Mouse (Mus musculus): Measurements from ENCODE around the gene Robo1. TPM values are rescaled to one million over a fixed set of nuclear protein-coding genes. Genes with fewer than 3 reads are reported as not detected.

Robo1 gene
- polyA plus RNA-seq, 1 experiment from 2014 or later: 41.4 TPM

GRCm38 (mm10) chr16:72686480-72687053, 378.5 kb downstream of the Robo1 start:
- no peak overlapping the region for H3K27ac ChIP-seq (ENCODE audit: low read depth, low read length)
- no peak for DNase-seq (ENCODE audit: low spot score)
- 72% methylated on average over 11 of the region's 11 CpGs for WGBS

GRCm38 (mm10) chr16:72687651-72688050, 379.5 kb downstream of the Robo1 start:
- H3K36me3 ChIP-seq (ENCODE audit: control insufficient read depth, insufficient read depth, low read length): no peaks in the 10 kb centered on the region
- H3K4me1 ChIP-seq (replicated peaks; ENCODE audit: control insufficient read depth, insufficient read depth, low read length): no peaks in the 10 kb centered on the region; the same call in 1 of the 2 replicates
- H3K27me3 ChIP-seq (ENCODE audit: control insufficient read depth, insufficient read depth, low read length): 0 out of 2 replicates have a peak, but pooled peaks cover 2% of the 10 kb centered on the region
- WGBS: 67% methylated on average over 3 of the region's 3 CpGs
- DNase-seq (ENCODE audit: low spot score): no peak
- H3K9me3 ChIP-seq (ENCODE audit: control insufficient read depth, low read length): no peaks in the 10 kb centered on the region
- no peak overlapping the region for H3K9ac ChIP-seq (ENCODE audit: low read length)
- no peak for ATAC-seq (replicated peaks; ENCODE audit: low FRiP score)
- no peak overlapping the region for H3K4me2 ChIP-seq (ENCODE audit: low read depth, low read length, severe bottlenecking)
- H3K27ac ChIP-seq (ENCODE audit: low read depth, low read length): no peak overlapping the region
- no peak overlapping the region for H3K4me3 ChIP-seq (ENCODE audit: low read depth, low read length)

More at GRCm38 (mm10) chr16:72686480-72687053, 378.5 kb downstream of the Robo1 start:
- peaks cover 2% of the 10 kb centered on the region; the same call in 1 of the 2 replicates for H3K27me3 ChIP-seq (ENCODE audit: control insufficient read depth, insufficient read depth, low read length)
- no peak overlapping the region for H3K4me2 ChIP-seq (ENCODE audit: low read depth, low read length, severe bottlenecking)
- no peaks in the 10 kb centered on the region; the same call in 1 of the 2 replicates for H3K4me1 ChIP-seq (replicated peaks; ENCODE audit: control insufficient read depth, insufficient read depth, low read length)
- no peaks in the 10 kb centered on the region for H3K9me3 ChIP-seq (ENCODE audit: control insufficient read depth, low read length)
- no peak overlapping the region for H3K4me3 ChIP-seq (ENCODE audit: low read depth, low read length)
- no peak overlapping the region for H3K9ac ChIP-seq (ENCODE audit: low read length)
- ATAC-seq (replicated peaks; ENCODE audit: low FRiP score): no peak
- H3K36me3 ChIP-seq (ENCODE audit: control insufficient read depth, insufficient read depth, low read length): no peaks in the 10 kb centered on the region

GRCm38 (mm10) chr16:72688185-72688681, 380.1 kb downstream of the Robo1 start:
- no peak for DNase-seq (ENCODE audit: low spot score)
- WGBS: 89% methylated on average over 6 of the region's 6 CpGs
- Histone ChIP-seq H3K27me3 (ENCODE audit: control insufficient read depth, insufficient read depth, low read length) (0 out of 2 replicates have a peak, but pooled peaks cover 2% of the 10 kb centered on the region), H3K4me3 (ENCODE audit: low read depth, low read length) (no peak overlapping the region), H3K4me1 (replicated peaks; ENCODE audit: control insufficient read depth, insufficient read depth, low read length) (peaks cover 5% of the 10 kb centered on the region; the same call in 1 of the 2 replicates), H3K27ac (ENCODE audit: low read depth, low read length) (no peak overlapping the region), H3K36me3 (ENCODE audit: control insufficient read depth, insufficient read depth, low read length) (no peaks in the 10 kb centered on the region), H3K9ac (ENCODE audit: low read length) (no peak overlapping the region), H3K4me2 (ENCODE audit: low read depth, low read length, severe bottlenecking) (no peak overlapping the region), H3K9me3 (ENCODE audit: control insufficient read depth, low read length) (no peaks in the 10 kb centered on the region)
- ATAC-seq (replicated peaks; ENCODE audit: low FRiP score): no peak

GRCm38 (mm10) chr16:72691909-72692308, 383.8 kb downstream of the Robo1 start:
- Histone ChIP-seq H3K27me3 (ENCODE audit: control insufficient read depth, insufficient read depth, low read length) (peaks cover 20% of the 10 kb centered on the region), H3K9me3 (ENCODE audit: control insufficient read depth, low read length) (no peaks in the 10 kb centered on the region), H3K4me3 (ENCODE audit: low read depth, low read length) (no peak overlapping the region), H3K4me1 (replicated peaks; ENCODE audit: control insufficient read depth, insufficient read depth, low read length) (peaks cover 13% of the 10 kb centered on the region), H3K27ac (ENCODE audit: low read depth, low read length) (no peak overlapping the region), H3K4me2 (ENCODE audit: low read depth, low read length, severe bottlenecking) (no peak overlapping the region), H3K36me3 (ENCODE audit: control insufficient read depth, insufficient read depth, low read length) (no peaks in the 10 kb centered on the region), H3K9ac (ENCODE audit: low read length) (no peak overlapping the region)
- no peak for DNase-seq (ENCODE audit: low spot score)
- WGBS: 9% methylated on average over 3 of the region's 3 CpGs
- ATAC-seq (replicated peaks; ENCODE audit: low FRiP score): no peak

GRCm38 (mm10) chr16:72693446-72694274, 385.6 kb downstream of the Robo1 start:
- peaks cover 25% of the 10 kb centered on the region for H3K27me3 ChIP-seq (ENCODE audit: control insufficient read depth, insufficient read depth, low read length)
- H3K4me1 ChIP-seq (replicated peaks; ENCODE audit: control insufficient read depth, insufficient read depth, low read length): peaks cover 13% of the 10 kb centered on the region
- H3K4me2 ChIP-seq (ENCODE audit: low read depth, low read length, severe bottlenecking): peak overlapping the region; percentile 8; the same call in 1 of the 2 replicates
- H3K4me3 ChIP-seq (ENCODE audit: low read depth, low read length): no peak overlapping the region
- no peak overlapping the region for H3K27ac ChIP-seq (ENCODE audit: low read depth, low read length)
- DNase-seq (ENCODE audit: low spot score) (no peak), ATAC-seq (replicated peaks; ENCODE audit: low FRiP score) (peak; percentile 64)
- 8% methylated on average over 14 of the region's 14 CpGs for WGBS
- no peaks in the 10 kb centered on the region for H3K9me3 ChIP-seq (ENCODE audit: control insufficient read depth, low read length)
- H3K9ac ChIP-seq (ENCODE audit: low read length): no peak overlapping the region
- no peaks in the 10 kb centered on the region for H3K36me3 ChIP-seq (ENCODE audit: control insufficient read depth, insufficient read depth, low read length)

GRCm38 (mm10) chr16:72694787-72695186, 386.7 kb downstream of the Robo1 start:
- Histone ChIP-seq H3K9me3 (ENCODE audit: control insufficient read depth, low read length) (no peaks in the 10 kb centered on the region), H3K4me1 (replicated peaks; ENCODE audit: control insufficient read depth, insufficient read depth, low read length) (peaks cover 13% of the 10 kb centered on the region), H3K4me3 (ENCODE audit: low read depth, low read length) (no peak overlapping the region), H3K4me2 (ENCODE audit: low read depth, low read length, severe bottlenecking) (no peak overlapping the region), H3K36me3 (ENCODE audit: control insufficient read depth, insufficient read depth, low read length) (no peaks in the 10 kb centered on the region), H3K9ac (ENCODE audit: low read length) (no peak overlapping the region), H3K27me3 (ENCODE audit: control insufficient read depth, insufficient read depth, low read length) (peaks cover 25% of the 10 kb centered on the region), H3K27ac (ENCODE audit: low read depth, low read length) (no peak overlapping the region)
- DNase-seq (ENCODE audit: low spot score) (no peak), ATAC-seq (replicated peaks; ENCODE audit: low FRiP score) (no peak)
- 77% methylated on average over 5 of the region's 5 CpGs for WGBS

- Histone ChIP-seq H3K4me3 (ENCODE audit: low read depth, low read length) (no peak overlapping the region), H3K27ac (ENCODE audit: low read depth, low read length) (no peak overlapping the region), H3K4me2 (ENCODE audit: low read depth, low read length, severe bottlenecking) (peak overlapping the region; percentile 15; the same call in 1 of the 2 replicates), H3K4me1 (replicated peaks; ENCODE audit: control insufficient read depth, insufficient read depth, low read length) (peaks cover 6% of the 10 kb centered on the region; the same call in 1 of the 2 replicates), H3K36me3 (ENCODE audit: control insufficient read depth, insufficient read depth, low read length) (no peaks in the 10 kb centered on the region), H3K9ac (ENCODE audit: low read length) (no peak overlapping the region), H3K27me3 (ENCODE audit: control insufficient read depth, insufficient read depth, low read length) (peaks cover 36% of the 10 kb centered on the region), H3K9me3 (ENCODE audit: control insufficient read depth, low read length) (no peaks in the 10 kb centered on the region)
- whole genome bisulfite sequencing: 16% methylated on average over 12 of the region's 12 CpGs
- DNase-seq (ENCODE audit: low spot score) (peak; percentile 73), ATAC-seq (replicated peaks; ENCODE audit: low FRiP score) (peak; percentile 94)
Measured at GRCm38 (mm10) chr16:72699238-72700006, 391.3 kb downstream of the Robo1 start.

- no peak overlapping the region for H3K9ac ChIP-seq (ENCODE audit: low read length)
- H3K4me3 ChIP-seq (ENCODE audit: low read depth, low read length): no peak overlapping the region
- 67% methylated on average over 11 of the region's 11 CpGs for WGBS
- peaks cover 28% of the 10 kb centered on the region for H3K27me3 ChIP-seq (ENCODE audit: control insufficient read depth, insufficient read depth, low read length)
- ATAC-seq (replicated peaks; ENCODE audit: low FRiP score): no peak
- H3K4me1 ChIP-seq (replicated peaks; ENCODE audit: control insufficient read depth, insufficient read depth, low read length): peaks cover 6% of the 10 kb centered on the region; the same call in 1 of the 2 replicates
- H3K27ac ChIP-seq (ENCODE audit: low read depth, low read length): no peak overlapping the region
- no peak overlapping the region for H3K4me2 ChIP-seq (ENCODE audit: low read depth, low read length, severe bottlenecking)
- no peaks in the 10 kb centered on the region for H3K36me3 ChIP-seq (ENCODE audit: control insufficient read depth, insufficient read depth, low read length)
- no peaks in the 10 kb centered on the region for H3K9me3 ChIP-seq (ENCODE audit: control insufficient read depth, low read length)
- DNase-seq (ENCODE audit: low spot score): no peak
Measured at GRCm38 (mm10) chr16:72700297-72700696, 392.2 kb downstream of the Robo1 start.

Data from forebrain, embryonic 11.5 days (tissue).